Mouse (Mus musculus) olfactory bulb, adult 2 months (tissue): Measurements from ENCODE around the gene Ikbip. TPM values are rescaled to one million over a fixed set of nuclear protein-coding genes. Genes with fewer than 3 reads are reported as not detected.

Experiments
- H3K27ac ChIP-seq: fragments of 200-500 bp; 2 replicates; pipeline ENCODE4 v1.5.1; 2012; ENCODE audit warnings: low read depth, low read length; ENCODE audit not compliant: insufficient read depth
- H3K4me1 ChIP-seq: fragments of 200-500 bp; 2 replicates; pipeline ENCODE4 v1.6.1; 2012; ENCODE audit warnings: low read length; ENCODE audit not compliant: control insufficient read depth, insufficient read depth
- H3K4me3 ChIP-seq: fragments of 200-500 bp; 2 replicates; pipeline ENCODE4 v1.5.1; 2012; ENCODE audit warnings: mild to moderate bottlenecking, low read depth, low read length, moderate library complexity; ENCODE audit not compliant: insufficient read depth
- CTCF ChIP-seq: fragments of 200-500 bp; IDR thresholded peaks from 2 replicates; pipeline ENCODE4 v1.5.1; 2012; ENCODE audit warnings: low read depth, mild to moderate bottlenecking, low read length, moderate library complexity; ENCODE audit not compliant: insufficient read depth
- POLR2A ChIP-seq: fragments of 200-500 bp; IDR thresholded peaks from 2 replicates; pipeline ENCODE4 v1.6.1; 2012; ENCODE audit warnings: mild to moderate bottlenecking, low read depth, low read length, moderate library complexity; ENCODE audit not compliant: insufficient read depth
- WGBS: fragments of 180-500 bp; shearing (Covaris S2); methylation state at CpG from one replicate; pipeline ENCODE4 v1.1.7; 2018; 5-methylcytosine and 5-hydroxymethylcytosine counted together
- polyA plus RNA-seq: library from polyadenylated mRNA; stranded (reverse); fragments of >200 nt; gene quantifications from 2 replicates; pipeline ENCODE4 v1.2.4, GENCODE M21; 2012; ENCODE audit warnings: low replicate concordance; ENCODE audit not compliant: missing spikeins, insufficient read depth, insufficient read length

Gene Ikbip
- polyA plus RNA-seq, 1 experiment: not detected

DNA sequence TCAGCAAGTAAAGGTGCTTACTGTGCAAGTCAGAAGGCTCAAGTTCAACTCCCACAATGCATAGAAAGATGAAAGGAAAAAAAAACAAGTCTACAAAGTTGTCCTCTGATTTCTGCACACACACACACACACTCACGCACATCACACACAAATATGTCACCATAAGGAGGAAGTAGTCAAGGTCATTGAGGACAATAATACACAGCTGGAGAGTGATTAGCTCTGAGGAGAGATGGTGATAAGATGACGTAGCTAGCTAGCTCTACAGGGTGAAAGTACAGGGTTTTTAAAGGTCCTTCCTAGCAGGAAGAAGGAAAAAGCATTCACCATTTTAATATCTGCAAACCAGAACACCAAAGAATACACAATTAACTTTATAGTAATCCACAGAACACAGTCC is 44.7 kb downstream of the Ikbip start:
- WGBS: 80% methylated on average over 2 of the region's 2 CpGs
- H3K4me1 ChIP-seq: peaks cover 2% of the 10 kb centered on the region
- H3K27ac ChIP-seq: no peak overlapping the region
- TF ChIP-seq CTCF: no peak
- no peak for TF ChIP-seq POLR2A
- no peak overlapping the region for H3K4me3 ChIP-seq

GRCm38 (mm10) chr10:91128551-91129160 is 45.9 kb downstream of the Ikbip start:
- Histone ChIP-seq H3K4me3 (no peak overlapping the region), H3K27ac (no peak overlapping the region), H3K4me1 (peaks cover 2% of the 10 kb centered on the region)
- TF ChIP-seq CTCF: no peak
- no peak for TF ChIP-seq POLR2A
- WGBS: 40% methylated on average over 1 of the region's 1 CpGs

- TF ChIP-seq POLR2A (no peak), CTCF (no peak)
- 91% methylated on average over 3 of the region's 3 CpGs for WGBS
- H3K27ac ChIP-seq: no peak overlapping the region
- no peak overlapping the region for H3K4me3 ChIP-seq
- no peaks in the 10 kb centered on the region for H3K4me1 ChIP-seq
Measured at GRCm38 (mm10) chr10:91130792-91131191, 48.1 kb downstream of the Ikbip start.

DNA sequence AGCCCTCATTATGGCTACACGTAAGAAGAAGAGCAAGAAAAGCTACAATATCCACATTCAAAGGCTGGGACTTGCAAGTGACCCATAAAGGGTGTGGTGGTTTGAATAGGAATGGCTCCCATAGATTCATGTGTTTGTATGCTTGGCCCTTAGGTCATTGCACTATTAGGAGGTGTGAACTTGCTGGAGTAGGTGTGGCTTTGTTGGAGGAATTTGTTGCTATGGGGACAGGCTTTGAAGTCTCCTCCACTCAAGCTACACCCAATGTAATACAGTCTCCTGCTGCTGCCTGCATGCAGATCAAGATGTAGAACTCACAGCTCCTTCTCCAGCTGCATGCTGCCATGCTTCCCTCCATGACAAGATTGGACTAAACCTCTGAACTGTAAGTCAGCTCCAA is 48.8 kb downstream of the Ikbip start:
- no peak overlapping the region for H3K4me3 ChIP-seq
- WGBS: 89% methylated on average over 1 of the region's 1 CpGs
- TF ChIP-seq CTCF: no peak
- no peak for TF ChIP-seq POLR2A
- no peaks in the 10 kb centered on the region for H3K4me1 ChIP-seq
- H3K27ac ChIP-seq: no peak overlapping the region

- Histone ChIP-seq H3K4me1 (no peaks in the 10 kb centered on the region), H3K27ac (no peak overlapping the region), H3K4me3 (no peak overlapping the region)
- no peak for TF ChIP-seq CTCF
- WGBS: 62% methylated on average over 7 of the region's 7 CpGs
Measured at GRCm38 (mm10) chr10:91135302-91135972, 52.7 kb downstream of the Ikbip start.

DNA sequence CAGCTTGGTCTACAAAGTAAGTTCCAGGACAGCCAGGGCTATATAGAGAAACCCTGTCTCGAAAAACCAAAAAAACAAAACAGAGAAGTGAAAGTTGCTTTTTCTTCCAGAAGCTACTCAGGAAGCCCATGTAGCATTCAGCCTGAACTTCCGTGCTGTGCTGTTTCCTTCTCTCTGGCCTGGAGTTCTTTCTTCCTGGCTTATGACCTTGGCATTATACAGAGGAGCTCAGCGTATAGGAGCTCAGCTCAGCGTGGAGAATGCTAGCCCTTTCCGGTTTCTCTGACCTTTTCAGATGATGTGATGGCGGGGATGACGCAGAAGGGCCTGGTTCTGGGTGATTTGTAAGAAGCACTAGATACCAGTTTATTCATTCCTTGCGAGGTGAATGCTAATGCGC is 54.7 kb downstream of the Ikbip start:
- H3K4me3 ChIP-seq: no peak overlapping the region
- TF ChIP-seq POLR2A (no peak), CTCF (no peak)
- no peaks in the 10 kb centered on the region for H3K4me1 ChIP-seq
- 87% methylated on average over 9 of the region's 9 CpGs for WGBS
- H3K27ac ChIP-seq: no peak overlapping the region

DNA sequence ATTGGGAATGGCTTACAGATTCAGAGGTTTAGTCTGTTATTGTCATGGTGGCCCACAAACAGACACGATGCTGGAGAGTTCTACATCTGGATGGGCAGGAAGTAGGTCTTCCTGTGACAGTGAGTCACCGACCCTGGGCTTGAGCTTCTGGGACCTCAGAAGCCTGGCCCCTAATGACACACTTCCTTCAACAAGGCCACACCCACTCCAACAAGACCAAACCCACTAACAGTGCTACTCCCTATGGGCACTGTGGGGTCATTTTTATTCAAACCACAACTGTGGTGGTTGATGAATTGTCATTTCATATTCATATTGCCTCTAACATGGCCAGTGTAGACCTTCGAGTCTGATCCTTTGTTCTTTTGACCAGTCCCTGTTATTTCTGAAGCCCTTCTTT is 55.6 kb downstream of the Ikbip start:
- no peaks in the 10 kb centered on the region for H3K4me1 ChIP-seq
- TF ChIP-seq CTCF (no peak), POLR2A (no peak)
- H3K4me3 ChIP-seq: no peak overlapping the region
- WGBS: 87% methylated on average over 3 of the region's 3 CpGs
- H3K27ac ChIP-seq: no peak overlapping the region

DNA sequence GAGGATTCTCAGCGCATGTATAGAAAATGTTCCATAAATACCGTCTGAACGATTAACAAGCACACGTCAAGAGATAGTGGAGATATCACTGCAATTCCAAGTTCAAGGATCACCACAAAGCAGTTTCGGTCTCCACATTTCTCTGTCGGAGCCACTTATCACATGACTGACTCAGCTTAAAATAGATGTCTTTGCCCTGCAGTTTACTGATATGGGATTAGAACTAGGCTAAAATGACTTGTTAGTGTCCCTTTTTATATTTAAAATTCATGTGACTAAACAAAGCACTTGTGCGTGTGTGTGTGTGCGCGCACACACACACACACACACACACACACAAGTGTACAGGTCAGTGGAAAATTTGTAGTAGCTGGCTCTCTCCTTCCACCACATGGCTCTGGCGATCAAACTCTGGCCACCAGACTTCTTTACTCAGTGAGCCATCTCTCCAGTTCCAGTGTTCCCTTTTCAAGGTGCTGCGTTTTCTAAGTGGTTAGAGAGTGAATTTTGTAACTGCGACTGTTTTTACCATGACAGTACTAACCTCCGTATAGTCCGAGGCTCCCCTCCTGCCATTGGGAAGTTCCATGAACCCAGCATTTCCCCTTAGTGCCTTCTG is 56.5 kb downstream of the Ikbip start:
- Histone ChIP-seq H3K4me1 (no peaks in the 10 kb centered on the region), H3K4me3 (no peak overlapping the region), H3K27ac (no peak overlapping the region)
- TF ChIP-seq CTCF (no peak), POLR2A (no peak)
- whole genome bisulfite sequencing: 88% methylated on average over 14 of the region's 14 CpGs

GRCm38 (mm10) chr10:91141564-91141963 is 58.8 kb downstream of the Ikbip start:
- no peak for TF ChIP-seq CTCF
- TF ChIP-seq POLR2A: no peak
- H3K4me3 ChIP-seq: no peak overlapping the region
- WGBS: 19% methylated on average over 2 of the region's 2 CpGs
- no peak overlapping the region for H3K27ac ChIP-seq
- H3K4me1 ChIP-seq: no peaks in the 10 kb centered on the region

DNA sequence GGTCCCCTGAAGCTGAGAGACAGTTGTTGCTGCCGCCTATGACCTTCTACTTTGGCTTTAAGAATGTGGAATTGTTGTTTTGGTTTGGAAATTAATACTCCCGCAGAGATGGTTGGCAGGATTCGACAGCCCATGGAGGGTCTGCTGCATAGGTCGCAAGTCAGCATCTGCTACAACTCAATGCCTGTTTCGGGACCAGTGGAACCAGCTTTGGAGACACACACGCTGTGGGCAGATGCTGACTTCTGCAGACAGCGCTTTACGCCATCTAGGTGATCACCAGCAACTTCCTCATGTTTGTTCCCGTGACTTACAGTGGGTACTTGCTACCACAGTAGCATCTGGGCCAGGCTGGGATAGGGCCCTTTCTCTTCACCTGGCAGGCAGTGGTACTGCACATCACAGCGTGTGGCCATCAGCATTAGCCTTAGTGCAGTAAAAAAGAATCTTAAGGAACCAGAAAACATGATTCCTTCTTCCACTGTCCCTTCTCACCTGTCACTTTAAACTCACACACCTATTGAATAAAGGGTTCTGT is 60.0 kb downstream of the Ikbip start:
- no peaks in the 10 kb centered on the region for H3K4me1 ChIP-seq
- WGBS: 70% methylated on average over 10 of the region's 10 CpGs
- H3K4me3 ChIP-seq: no peak overlapping the region
- no peak for TF ChIP-seq POLR2A
- TF ChIP-seq CTCF: no peak
- no peak overlapping the region for H3K27ac ChIP-seq
